Mouse (Mus musculus) ES-E14 (cell line): ENCODE measurements around the gene Slc22a12.

Experiments
- CHD2 ChIP-seq: IDR thresholded peaks from 2 replicates; pipeline ENCODE4 v1.6.1; 2014; ENCODE audit warnings: mild to moderate bottlenecking, low read depth, low read length, inconsistent platforms
- HCFC1 ChIP-seq: IDR thresholded peaks from 2 replicates; pipeline ENCODE4 v1.6.1; 2012; ENCODE audit warnings: low read length, inconsistent platforms, borderline replicate concordance; ENCODE audit not compliant: insufficient read depth
- MAFK ChIP-seq: IDR thresholded peaks from 2 replicates; pipeline ENCODE4 v1.6.1; 2014; ENCODE audit warnings: mild to moderate bottlenecking, low read depth, low read length, inconsistent platforms; ENCODE audit not compliant: insufficient read depth
- ZC3H11A ChIP-seq: IDR thresholded peaks from 2 replicates; pipeline ENCODE4 v1.6.1; 2012; ENCODE audit warnings: low read depth, mild to moderate bottlenecking, inconsistent platforms, low read length, borderline replicate concordance
- ZNF384 ChIP-seq: IDR thresholded peaks from 2 replicates; pipeline ENCODE4 v1.6.1; 2012; ENCODE audit warnings: low read depth, low read length, inconsistent platforms

- TF ChIP-seq HCFC1 = no peak
- no peak for TF ChIP-seq CHD2
- no peak for TF ChIP-seq MAFK
- TF ChIP-seq ZC3H11A = no peak
- no peak for TF ChIP-seq ZNF384
Measured at GRCm38 (mm10) chr19:6544712-6545111, 1.9 kb upstream of the Slc22a12 start.
